Mouse (Mus musculus): ENCODE measurements around the gene Mbnl2.

GRCm38 (mm10) chr14:120337731-120338462 lies 62.4 kb downstream of the Mbnl2 start:
- no peak for TF ChIP-seq POLR2A (IDR thresholded peaks at IDR 0.05; ENCODE audit: borderline replicate concordance, low read depth, low read length)
- no peak for TF ChIP-seq CTCF (IDR thresholded peaks at IDR 0.05; ENCODE audit: low read depth, low read length)
